Mouse (Mus musculus) embryonic fibroblast, embryonic 13.5 days (primary cell): ENCODE results near the gene Gm21977. TPM values are rescaled to one million over a fixed set of nuclear protein-coding genes. Genes with fewer than 3 reads are reported as not detected.
"Not testable (repeated sequence)": the region's sequence is repeated elsewhere in the genome, so short reads cannot be mapped to it uniquely, and the experiment has no call there.

Experiments
- H3K27ac ChIP-seq: 2 replicates; pipeline ENCODE4 v1.5.1; 2012; ENCODE audit warnings: low read length, control low read depth, inconsistent platforms; ENCODE audit not compliant: insufficient read depth
- H3K4me1 ChIP-seq: 2 replicates; pipeline ENCODE4 v1.6.1; 2011; ENCODE audit warnings: low read length; ENCODE audit not compliant: control insufficient read depth, insufficient read depth
- H3K4me3 ChIP-seq: 2 replicates; pipeline ENCODE4 v1.5.1; 2011; ENCODE audit warnings: mild to moderate bottlenecking, control low read depth, low read length; ENCODE audit not compliant: insufficient read depth
- polyA plus RNA-seq: library from polyadenylated mRNA; stranded (reverse); fragments of >200 nt; gene quantifications from 2 replicates; pipeline ENCODE4 v1.2.4, GENCODE M21; 2011; ENCODE audit warnings: low read depth; ENCODE audit not compliant: missing spikeins, insufficient read length

Gm21977 gene
- polyA plus RNA-seq = not detected in 2 replicates

GRCm38 (mm10) chr14:42853377-42853776 is at the start of gene Gm21977:
TSS of gene Gm21977 (minus strand) at chr14:42853477.
- not testable (repeated sequence) for H3K4me3 ChIP-seq, H3K27ac ChIP-seq, H3K4me1 ChIP-seq

Other genes with a start within 250 kb of the Gm21977 start
- gene Gm3633, start 211.6 kb downstream of the Gm21977 start, polyA plus RNA-seq = not detected in 2 replicates
- gene Gm10378, start 197.5 kb downstream of the Gm21977 start, polyA plus RNA-seq = not detected in 2 replicates
- gene Gm3015, start 84.7 kb downstream of the Gm21977 start, polyA plus RNA-seq = not detected in 2 replicates
- not detected in 2 replicates for gene Gm10377, start 55.5 kb downstream of the Gm21977 start, polyA plus RNA-seq
- not detected in 2 replicates for gene Gm8082, start 140.1 kb upstream of the Gm21977 start, polyA plus RNA-seq
- not detected in 2 replicates for gene Gm10376, start 162.2 kb upstream of the Gm21977 start, polyA plus RNA-seq
- gene Gm8094, start 223.2 kb upstream of the Gm21977 start, polyA plus RNA-seq = not detected in 2 replicates
- not detected in 2 replicates for gene Gm8104, start 247.1 kb upstream of the Gm21977 start, polyA plus RNA-seq